Mouse (Mus musculus): ENCODE results near the gene Rnf217. TPM values are rescaled to one million over a fixed set of nuclear protein-coding genes. Genes with fewer than 3 reads are reported as not detected.

Gene Rnf217
- not detected for polyA plus RNA-seq (2017; shearing (Covaris generic))

GRCm38 (mm10) chr10:31609066-31609961 is at the start of gene Rnf217:
Gene Rnf217, minus strand, starts transcription at chr10:31609184.
- no peak for ATAC-seq

DNA sequence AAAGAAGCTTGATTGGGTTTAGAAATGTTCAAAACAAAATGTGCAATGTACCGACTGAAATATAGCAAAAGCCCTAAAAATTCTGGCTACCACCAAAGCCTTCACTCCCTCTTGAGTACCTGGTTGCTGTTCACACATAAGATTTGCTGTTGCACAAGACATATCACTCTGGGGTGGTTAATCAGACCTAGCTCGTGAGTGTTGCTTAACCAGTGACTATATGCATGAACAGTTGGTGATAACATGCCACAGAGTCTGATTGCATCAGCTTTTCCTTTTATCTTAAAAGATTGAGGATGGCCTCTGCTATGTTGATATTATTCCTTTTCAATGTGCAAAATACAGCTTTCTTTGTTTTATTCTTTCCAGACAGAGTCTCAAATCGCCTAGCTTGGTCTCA is 38.3 kb upstream of the Rnf217 start:
- ATAC-seq = no peak

DNA sequence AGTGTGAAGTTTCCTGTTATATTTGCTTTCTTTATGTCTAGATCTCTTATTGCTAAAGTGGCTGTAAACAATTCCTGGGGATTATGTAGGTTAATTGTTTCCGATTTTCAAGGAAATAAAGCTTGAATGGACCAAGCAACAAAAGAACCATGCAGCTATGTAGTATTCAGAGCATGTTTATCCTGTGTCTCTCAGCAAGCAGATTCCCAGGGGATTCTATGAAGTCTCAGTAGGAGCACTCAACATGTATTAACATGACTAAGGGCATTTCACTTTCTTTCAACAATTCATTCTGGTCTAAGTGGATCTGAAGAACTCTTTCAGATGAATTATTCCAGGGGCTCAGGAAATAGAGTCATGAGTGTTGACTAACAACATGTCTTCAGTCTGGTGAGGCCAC is 37.1 kb upstream of the Rnf217 start:
- ATAC-seq = no peak

DNA sequence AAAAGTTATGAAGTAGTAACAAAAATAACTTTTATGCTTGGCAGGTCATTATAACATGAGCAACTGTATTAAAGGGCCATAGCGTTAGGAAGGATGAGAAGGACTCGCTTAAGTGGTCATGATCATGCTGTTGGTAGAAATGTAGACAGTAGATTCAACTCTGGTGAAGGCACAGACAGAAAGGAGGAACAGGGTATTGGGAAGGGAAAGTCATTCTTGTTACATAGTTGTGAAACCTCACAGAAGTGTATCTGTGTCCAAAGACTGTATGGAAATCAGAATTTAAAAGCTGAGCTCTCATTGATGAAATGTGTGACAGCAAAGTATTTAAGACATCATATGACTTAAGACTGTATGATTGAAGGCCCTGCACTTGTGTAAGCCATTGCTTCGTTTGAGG is 26.1 kb upstream of the Rnf217 start:
- ATAC-seq = no peak

DNA sequence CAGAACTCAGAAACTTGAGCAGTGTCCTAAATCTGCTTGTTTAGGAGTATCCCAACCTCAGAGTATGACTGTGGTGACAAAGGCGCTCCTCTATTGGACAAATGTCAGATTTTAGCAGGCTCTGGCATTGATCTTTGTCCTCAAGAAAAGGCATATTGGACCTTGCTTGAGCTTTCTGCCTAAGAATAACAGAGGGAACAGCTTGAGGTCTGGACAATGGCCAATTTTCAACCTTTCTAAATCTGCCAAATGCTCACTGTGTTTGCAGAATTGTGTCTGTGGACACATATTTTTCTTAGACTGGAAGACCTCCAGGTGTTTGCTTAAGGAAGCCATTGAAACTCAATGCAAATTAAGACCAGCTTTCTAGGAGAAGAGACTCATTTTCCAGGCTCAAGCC is 23.0 kb upstream of the Rnf217 start:
- ATAC-seq = no peak

DNA sequence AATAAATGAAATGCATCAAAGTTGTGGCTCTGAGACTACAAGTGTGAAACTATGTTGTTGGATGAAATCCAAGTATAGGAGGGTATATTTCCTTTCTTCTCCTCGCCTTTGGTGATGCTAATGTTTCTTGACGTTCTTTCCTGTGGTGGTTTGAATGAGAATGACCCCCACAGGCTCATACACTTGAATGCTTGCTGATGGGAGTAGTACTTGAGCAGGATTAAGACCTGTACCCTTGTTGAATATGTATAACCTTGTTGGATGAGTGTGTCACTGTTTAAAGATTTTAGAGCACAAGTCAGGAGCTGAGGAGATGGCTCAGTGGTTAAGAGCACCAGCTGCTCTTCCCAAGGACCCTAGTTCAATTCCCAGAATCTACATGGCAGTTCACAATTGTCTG is 6.4 kb upstream of the Rnf217 start:
- no peak for ATAC-seq

DNA sequence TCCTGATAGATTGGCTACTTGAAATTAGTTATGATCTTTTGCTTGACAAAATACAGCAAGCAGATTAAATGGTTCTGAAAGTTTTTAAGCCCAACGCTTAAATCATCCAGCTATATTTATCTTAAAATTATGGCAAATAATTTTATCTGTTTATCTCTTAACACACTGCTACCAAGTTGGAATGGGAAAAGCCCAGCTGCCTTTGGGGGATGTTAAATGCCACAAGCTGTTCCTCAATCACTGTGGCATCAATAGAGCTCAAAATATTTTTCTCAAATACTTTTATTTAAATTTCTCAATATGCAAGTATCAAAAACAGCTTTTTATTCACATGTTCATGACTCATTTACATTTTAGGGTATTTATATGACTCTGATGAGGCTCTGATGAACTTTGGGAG is 5.1 kb upstream of the Rnf217 start:
- no peak for ATAC-seq

- ATAC-seq = no peak
Measured at GRCm38 (mm10) chr10:31608441-31609065, 431 bp downstream of the Rnf217 start.

GRCm38 (mm10) chr10:31606981-31607867 is 1.8 kb downstream of the Rnf217 start:
- ATAC-seq = no peak

DNA sequence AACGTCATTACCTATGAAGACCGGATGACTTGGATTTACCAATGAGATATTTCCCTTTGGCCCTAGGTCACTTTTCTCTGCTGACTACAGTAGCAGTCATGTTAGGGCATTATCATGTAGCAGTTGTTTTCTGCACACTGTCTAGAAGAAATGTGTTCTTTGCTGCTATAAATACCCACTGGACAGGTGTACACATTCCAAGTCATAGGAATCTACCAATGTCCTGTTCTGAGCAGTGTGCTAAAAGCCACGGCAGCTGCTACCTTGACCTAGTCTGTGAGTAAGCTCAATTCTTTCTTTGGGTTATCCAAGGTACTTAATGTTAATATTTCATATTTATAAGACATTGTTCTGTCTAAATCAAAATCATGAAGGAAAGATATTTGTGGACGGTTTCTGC is 5.1 kb downstream of the Rnf217 start:
- ATAC-seq = no peak

DNA sequence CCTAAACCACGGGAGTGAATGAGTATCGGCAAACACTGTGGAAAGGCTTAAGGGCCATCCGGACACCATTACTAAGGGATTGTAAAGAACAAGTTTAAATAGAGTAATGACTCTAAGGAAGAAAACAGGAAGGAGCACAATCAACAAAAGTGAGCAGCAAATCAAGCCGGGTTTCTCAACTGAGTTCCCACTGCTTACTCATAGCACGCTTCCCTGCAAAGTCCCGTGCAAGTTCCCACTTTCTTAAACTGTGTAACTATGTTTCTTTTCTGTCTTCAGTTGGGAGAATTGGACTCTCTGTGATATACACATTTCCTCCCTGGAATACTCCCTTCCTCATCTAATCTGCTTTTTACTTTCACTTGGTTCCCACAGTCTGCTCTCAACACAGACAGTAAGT is 8.9 kb downstream of the Rnf217 start:
- no peak for ATAC-seq

GRCm38 (mm10) chr10:31597886-31598285 is 11.1 kb downstream of the Rnf217 start:
- no peak for ATAC-seq

DNA sequence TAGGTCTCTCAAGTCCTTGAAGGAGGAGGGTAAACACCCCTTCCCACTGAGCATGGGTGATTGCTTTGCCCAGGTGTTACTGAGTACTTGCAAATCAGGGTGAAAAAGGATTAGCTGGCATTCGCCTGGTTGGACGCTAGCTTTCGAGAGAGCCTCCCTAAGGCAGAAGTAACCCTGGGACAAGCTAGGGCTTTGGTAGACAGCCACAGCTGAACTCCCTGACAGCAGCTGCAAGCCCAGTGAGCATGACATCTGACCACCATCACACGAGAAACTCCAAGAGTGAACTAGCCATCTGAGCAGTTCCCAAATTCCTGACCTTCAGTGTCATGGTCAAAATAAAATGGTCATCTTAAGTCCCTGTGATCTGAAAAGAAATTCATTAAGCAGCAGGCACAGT is 12.2 kb downstream of the Rnf217 start:
- no peak for ATAC-seq

DNA sequence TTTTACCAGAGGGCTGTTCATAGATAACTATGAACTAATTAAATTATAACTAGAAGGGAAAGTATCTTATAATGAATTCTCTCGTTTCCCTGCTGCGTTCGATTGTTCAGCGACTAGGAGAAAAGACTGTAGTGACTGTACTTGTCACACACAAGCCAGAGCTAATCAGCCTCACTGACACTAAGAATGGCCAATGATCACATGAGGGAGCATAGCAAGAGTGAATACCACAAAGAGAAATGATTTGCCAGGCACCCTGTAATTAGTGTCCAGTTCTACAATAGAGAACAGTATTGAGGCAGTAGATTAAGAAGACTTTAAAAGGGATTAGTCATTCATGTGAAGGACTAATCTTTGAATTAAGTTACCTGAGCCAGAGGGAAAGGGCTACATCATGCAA is 13.7 kb downstream of the Rnf217 start:
- ATAC-seq = no peak

DNA sequence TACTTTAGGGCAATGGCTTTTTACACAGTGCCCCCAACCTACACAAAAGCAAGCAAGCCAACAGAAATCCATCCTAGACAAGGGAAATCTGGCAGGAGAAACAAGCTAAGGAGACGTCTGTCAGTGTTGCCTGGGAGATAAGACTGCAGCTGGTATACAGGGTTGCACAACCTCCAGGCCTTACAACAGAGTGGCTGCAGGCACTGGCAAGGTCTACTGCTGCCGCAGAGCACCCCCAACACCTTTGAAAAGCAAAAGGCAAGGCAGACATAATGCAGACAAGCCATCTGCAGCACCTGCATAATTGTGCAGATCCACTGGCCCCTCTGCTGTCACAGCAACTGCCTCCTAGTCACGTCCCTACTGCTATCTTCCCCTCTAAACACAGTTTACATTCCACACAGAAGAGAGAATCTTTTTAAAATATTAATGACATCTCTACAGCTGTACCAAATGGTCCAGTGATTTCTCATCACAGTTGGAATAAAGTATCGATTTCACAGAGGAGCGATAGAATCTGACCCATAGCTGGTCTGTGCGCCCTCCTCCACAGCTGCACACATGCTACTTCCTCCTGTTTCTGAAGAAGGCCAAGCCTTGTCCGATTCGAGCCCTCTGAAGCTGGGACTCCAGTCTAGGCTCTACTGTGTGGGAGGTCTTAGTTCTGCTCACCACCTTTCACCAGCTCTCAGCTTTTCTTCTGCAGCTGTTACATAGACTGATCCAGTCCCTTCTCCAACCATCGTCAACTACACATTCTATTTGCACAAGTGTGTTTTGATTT is 16.1 kb downstream of the Rnf217 start:
- ATAC-seq = no peak

GRCm38 (mm10) chr10:31592095-31592740 is 16.8 kb downstream of the Rnf217 start:
- no peak for ATAC-seq

DNA sequence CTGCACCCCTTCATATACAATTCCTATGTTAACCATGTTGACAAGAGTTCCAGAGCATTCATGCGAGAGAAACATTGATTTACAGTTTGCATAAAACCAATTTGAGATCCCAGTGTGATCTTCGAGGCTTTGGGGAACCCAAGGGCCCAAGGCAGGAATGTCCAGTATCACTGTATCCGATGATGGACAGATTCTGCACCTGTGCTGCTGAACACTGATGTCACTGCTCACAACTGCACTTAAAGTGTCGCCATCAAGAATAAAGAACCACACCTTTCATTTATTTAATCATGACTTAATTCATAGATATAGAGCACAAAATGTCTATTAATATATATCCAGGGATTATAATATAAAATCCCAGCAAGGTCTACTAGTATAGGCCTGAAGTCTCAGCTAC is 28.3 kb downstream of the Rnf217 start:
- ATAC-seq = no peak

- ATAC-seq = no peak
Measured at GRCm38 (mm10) chr10:31580073-31580472, 28.9 kb downstream of the Rnf217 start.

- ATAC-seq = no peak
Measured at GRCm38 (mm10) chr10:31573267-31573666, 35.7 kb downstream of the Rnf217 start.

DNA sequence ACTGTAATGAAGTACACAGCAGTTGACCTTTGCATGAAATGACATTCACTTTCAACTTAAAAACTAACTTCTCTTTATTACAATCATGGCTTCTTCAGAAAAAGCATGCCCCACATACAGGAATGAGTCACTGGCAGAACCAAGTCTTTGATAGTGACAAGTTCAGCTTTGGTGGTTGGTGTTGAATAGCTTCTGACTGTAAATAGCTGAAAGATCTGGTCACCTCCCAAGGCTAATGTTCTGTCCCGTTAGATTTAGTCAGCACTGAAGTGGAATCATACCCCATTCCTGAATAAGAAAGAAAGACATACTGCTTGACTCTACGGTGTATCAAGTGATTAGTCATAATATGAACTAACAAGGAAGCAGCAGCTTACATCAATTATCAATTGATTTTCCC is 51.7 kb downstream of the Rnf217 start:
- no peak for ATAC-seq

DNA sequence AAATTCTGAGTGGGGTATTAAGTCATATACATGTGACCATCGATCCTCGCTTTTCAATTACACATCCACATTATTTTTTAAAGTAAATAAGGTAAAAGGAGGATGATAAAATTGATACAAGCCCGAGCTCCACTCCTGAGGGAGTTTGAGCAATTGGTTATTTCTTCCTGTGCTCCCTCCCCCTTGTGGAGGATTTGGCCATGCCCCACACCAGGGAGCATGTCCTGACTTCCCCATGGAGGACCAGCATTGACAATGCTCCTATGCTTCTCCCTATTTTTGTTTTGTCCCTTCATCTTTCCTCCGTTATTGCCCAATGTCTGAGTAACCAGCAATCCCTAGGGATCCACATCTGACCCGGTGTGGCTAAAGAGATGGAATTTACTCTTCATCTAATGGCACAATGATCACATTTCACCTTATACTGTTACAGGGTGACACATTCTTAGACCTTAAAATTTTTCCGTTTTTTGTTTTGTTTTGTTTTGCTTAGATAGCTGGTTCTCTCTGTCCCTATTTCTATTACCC is 53.5 kb downstream of the Rnf217 start:
- no peak for ATAC-seq

DNA sequence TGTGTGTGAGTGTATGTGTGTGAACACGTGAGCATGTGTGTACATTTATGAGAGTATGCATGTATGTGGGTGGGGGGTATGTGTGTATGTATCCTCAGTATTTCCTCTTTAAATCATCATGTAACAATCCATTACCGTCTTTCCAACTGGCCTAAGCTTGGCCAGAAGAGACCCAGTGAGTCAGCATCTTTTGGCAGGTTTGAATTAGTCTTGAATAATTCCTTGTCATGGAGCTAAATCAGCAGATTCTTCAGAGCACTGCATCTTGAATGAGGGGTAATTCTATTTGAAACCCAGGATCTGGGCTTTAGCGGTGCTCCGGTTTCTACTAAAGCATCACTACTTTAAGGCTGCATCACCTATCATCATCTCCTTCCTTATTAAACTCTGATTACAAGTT is 55.7 kb downstream of the Rnf217 start:
- ATAC-seq = no peak
